Mouse (Mus musculus) hindbrain, embryonic 11.5 days (tissue): ENCODE measurements around the gene Tet1. TPM values are rescaled to one million over a fixed set of nuclear protein-coding genes. Genes with fewer than 3 reads are reported as not detected.

Experiments used
- ATAC-seq: fragments of 200-750 bp; cut with Nextera tagmentation; 2 replicates; pipeline ENCODE4 v1.8.0; 2017; ENCODE audit warnings: mild to moderate bottlenecking, moderate TSS enrichment, moderate library complexity; ENCODE audit not compliant: low FRiP score
- DNase-seq: peaks from one replicate; pipeline ENCODE4 v3.0.0-alpha.2; 2015; ENCODE audit warnings: low spot score
- H3K27ac ChIP-seq: fragments of 300-500 bp; sonication (generic); 2 replicates; pipeline ENCODE4 v1.5.1; 2014; ENCODE audit warnings: mild to moderate bottlenecking, low read depth, low read length
- H3K27me3 ChIP-seq: fragments of 300-500 bp; sonication (generic); 2 replicates; pipeline ENCODE4 v1.6.1; 2014; ENCODE audit warnings: mild to moderate bottlenecking, low read length, moderate library complexity, mixed read lengths; ENCODE audit not compliant: control insufficient read depth, insufficient read depth
- H3K36me3 ChIP-seq: fragments of 300-500 bp; sonication (generic); 2 replicates; pipeline ENCODE4 v1.6.1; 2014; ENCODE audit warnings: mild to moderate bottlenecking, low read length, moderate library complexity, mixed read lengths; ENCODE audit not compliant: control insufficient read depth, insufficient read depth
- H3K4me1 ChIP-seq: fragments of 300-500 bp; sonication (generic); replicated peaks from 2 replicates; pipeline ENCODE4 v1.6.1; 2014; ENCODE audit warnings: low read length, mixed read lengths; ENCODE audit not compliant: control insufficient read depth, insufficient read depth
- H3K4me2 ChIP-seq: fragments of 300-500 bp; sonication (generic); replicated peaks from 2 replicates; pipeline ENCODE4 v1.6.1; 2014; ENCODE audit warnings: mild to moderate bottlenecking, low read depth, low read length
- H3K4me3 ChIP-seq: fragments of 300-500 bp; sonication (generic); 2 replicates; pipeline ENCODE4 v1.5.1; 2014; ENCODE audit warnings: low read depth, low read length
- H3K9ac ChIP-seq: fragments of 300-500 bp; sonication (generic); 2 replicates; pipeline ENCODE4 v1.6.1; 2014; ENCODE audit warnings: low read depth, low read length
- H3K9me3 ChIP-seq: fragments of 300-500 bp; sonication (generic); 2 replicates; pipeline ENCODE4 v1.6.1; 2016; ENCODE audit warnings: low read length; ENCODE audit not compliant: control insufficient read depth
- WGBS: fragments of 180-500 bp; shearing (Covaris S2); extraction: QIAGEN DNeasy Blood & Tissue Kit; methylation state at CpG from one replicate; pipeline ENCODE4 v1.1.7; 2014; 5-methylcytosine and 5-hydroxymethylcytosine counted together
- polyA plus RNA-seq: library from polyadenylated mRNA; unstranded; fragments of >200 nt; fragmentation: Nextera tagmentation; extraction: Ambion mirVana; gene quantifications from 2 replicates; pipeline ENCODE4 v1.2.1, GENCODE M21; 2014

Gene Tet1
- polyA plus RNA-seq, 1 experiment from 2014 or later: 41.5 TPM

GRCm38 (mm10) chr10:62851025-62851424 is 57.8 kb downstream of the Tet1 start:
- Histone ChIP-seq H3K27ac (no peak overlapping the region), H3K4me3 (no peak overlapping the region), H3K36me3 (no peaks in the 10 kb centered on the region), H3K4me1 (no peaks in the 10 kb centered on the region), H3K27me3 (no peaks in the 10 kb centered on the region), H3K9me3 (no peaks in the 10 kb centered on the region), H3K4me2 (no peak overlapping the region), H3K9ac (no peak overlapping the region)
- DNase-seq (no peak), ATAC-seq (no peak)
- WGBS: 78% methylated on average over 4 of the region's 4 CpGs

DNA sequence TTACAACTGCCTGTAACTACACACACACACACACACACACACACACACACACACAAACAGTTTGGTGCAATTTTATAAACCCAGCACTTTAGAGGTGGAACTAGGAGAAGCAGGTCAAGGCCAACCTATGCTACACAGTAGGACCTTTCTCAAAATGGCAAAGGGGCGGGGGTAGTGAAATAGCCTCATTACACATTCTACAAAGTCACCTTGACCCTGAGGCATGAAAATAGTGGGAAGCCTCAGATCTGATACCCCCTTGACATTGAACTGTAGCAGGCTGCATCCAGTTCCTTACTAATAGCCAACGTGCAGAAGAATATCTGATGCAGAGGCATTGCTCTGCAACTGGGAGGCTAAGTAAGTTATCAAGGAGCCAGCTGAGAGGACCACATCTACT is 60.0 kb downstream of the Tet1 start:
- no peak overlapping the region for H3K4me2 ChIP-seq
- ATAC-seq (no peak), DNase-seq (no peak)
- no peaks in the 10 kb centered on the region for H3K9me3 ChIP-seq
- H3K36me3 ChIP-seq: no peaks in the 10 kb centered on the region
- no peak overlapping the region for H3K27ac ChIP-seq
- no peaks in the 10 kb centered on the region for H3K4me1 ChIP-seq
- H3K4me3 ChIP-seq: no peak overlapping the region
- whole genome bisulfite sequencing: 98% methylated on average over 2 of the region's 2 CpGs
- no peaks in the 10 kb centered on the region for H3K27me3 ChIP-seq
- H3K9ac ChIP-seq: no peak overlapping the region

DNA sequence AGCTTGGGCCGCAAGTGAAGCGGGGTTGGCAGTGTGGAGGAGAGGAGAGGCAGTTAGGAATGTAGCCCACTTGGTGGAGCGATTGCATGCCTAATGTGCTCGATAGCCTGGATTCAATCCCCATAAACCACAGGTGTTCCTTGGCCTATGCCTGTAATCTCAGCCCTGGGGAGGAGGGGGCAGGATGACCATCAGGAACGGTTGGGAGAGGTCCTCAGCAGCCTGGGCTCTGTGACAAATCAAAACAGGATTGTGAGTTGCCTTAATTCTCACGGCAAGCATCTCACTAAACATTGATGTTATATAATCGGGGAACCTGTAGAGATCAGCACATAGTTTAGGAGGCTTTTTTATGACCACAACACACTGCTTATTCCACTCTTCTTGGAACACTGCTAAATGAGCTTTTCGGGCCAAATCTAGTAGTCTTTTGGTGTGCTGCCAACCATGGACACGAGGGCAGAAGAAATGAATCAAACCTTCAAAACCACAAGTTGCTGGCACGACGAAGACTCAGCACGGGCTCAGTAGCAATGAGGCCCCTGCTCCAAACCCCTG is 61.6 kb downstream of the Tet1 start:
- ATAC-seq (no peak), DNase-seq (no peak)
- 87% methylated on average over 12 of the region's 12 CpGs for WGBS
- H3K27ac ChIP-seq: no peak overlapping the region
- no peaks in the 10 kb centered on the region for H3K9me3 ChIP-seq
- H3K4me1 ChIP-seq: no peaks in the 10 kb centered on the region
- H3K4me3 ChIP-seq: no peak overlapping the region
- no peak overlapping the region for H3K4me2 ChIP-seq
- H3K36me3 ChIP-seq: no peaks in the 10 kb centered on the region
- H3K9ac ChIP-seq: no peak overlapping the region
- H3K27me3 ChIP-seq: no peaks in the 10 kb centered on the region

DNA sequence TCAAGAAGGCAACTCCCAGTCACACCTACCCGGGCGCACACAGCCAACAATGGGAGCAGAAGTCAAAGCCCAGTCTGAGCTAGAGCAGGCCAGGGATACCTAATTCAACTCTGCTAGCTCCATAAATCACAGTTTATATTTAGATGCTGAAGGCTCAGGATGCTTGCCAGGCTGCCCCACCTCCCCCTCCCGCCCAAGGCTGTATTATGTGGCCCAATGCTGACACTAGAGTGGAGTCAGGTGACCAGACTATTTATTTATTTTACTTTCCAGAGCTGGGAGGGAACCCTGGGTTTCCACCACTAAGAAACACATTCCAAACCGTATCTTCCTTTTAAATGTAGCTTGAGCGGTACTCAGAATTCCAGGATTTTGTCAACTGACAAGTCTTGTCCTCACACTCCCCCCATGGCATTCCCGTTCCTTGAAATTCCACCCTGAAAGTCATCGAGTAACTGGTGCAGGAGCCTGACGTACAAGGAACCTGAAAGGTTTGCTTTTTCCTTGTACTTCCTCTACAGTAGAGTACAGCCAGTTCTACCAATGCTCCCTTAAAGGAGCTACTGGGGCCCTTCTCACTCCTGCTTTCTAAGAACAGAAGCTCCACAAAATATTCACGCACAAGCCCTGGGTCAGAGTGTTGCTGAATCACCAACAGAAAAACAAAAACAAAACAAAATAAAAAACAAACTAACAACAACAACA is 64.9 kb downstream of the Tet1 start:
- no peak overlapping the region for H3K9ac ChIP-seq
- DNase-seq (no peak), ATAC-seq (no peak)
- H3K27me3 ChIP-seq: no peaks in the 10 kb centered on the region
- H3K4me3 ChIP-seq: no peak overlapping the region
- H3K4me1 ChIP-seq: no peaks in the 10 kb centered on the region
- H3K36me3 ChIP-seq: no peaks in the 10 kb centered on the region
- no peak overlapping the region for H3K4me2 ChIP-seq
- no peak overlapping the region for H3K27ac ChIP-seq
- H3K9me3 ChIP-seq: no peaks in the 10 kb centered on the region
- 74% methylated on average over 9 of the region's 9 CpGs for WGBS

DNA sequence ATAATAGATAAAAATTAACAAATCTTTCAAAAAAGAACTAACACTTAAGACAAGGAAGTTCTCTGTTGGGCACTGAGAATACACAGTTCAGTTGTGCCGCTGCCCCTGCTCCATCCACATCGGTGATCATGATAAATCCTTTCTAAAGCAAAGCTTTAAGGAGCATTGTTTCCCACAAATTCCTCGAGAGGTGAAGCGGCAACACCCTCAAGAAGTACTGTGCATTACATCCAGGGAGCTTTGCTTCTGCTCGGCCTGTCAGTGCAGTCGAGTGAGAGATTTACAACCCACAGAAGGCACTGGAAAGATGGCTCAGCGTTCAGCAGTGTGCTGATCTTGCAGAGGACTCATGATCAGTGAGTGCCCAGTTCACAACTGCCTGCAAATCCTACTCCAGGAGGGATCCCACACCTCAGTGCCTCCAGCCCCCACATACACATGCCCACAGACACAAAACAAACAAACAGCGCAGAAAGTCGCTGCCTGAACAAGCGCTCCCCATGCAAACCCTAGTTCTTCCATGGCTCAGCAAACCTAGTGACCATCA is 66.8 kb downstream of the Tet1 start:
- H3K27ac ChIP-seq: no peak overlapping the region
- ATAC-seq: no peak
- H3K4me3 ChIP-seq: no peak overlapping the region
- DNase-seq: no peak
- H3K36me3 ChIP-seq: no peaks in the 10 kb centered on the region
- no peak overlapping the region for H3K4me2 ChIP-seq
- no peaks in the 10 kb centered on the region for H3K4me1 ChIP-seq
- WGBS: 69% methylated on average over 10 of the region's 10 CpGs
- no peaks in the 10 kb centered on the region for H3K9me3 ChIP-seq
- H3K9ac ChIP-seq: no peak overlapping the region
- H3K27me3 ChIP-seq: no peaks in the 10 kb centered on the region

DNA sequence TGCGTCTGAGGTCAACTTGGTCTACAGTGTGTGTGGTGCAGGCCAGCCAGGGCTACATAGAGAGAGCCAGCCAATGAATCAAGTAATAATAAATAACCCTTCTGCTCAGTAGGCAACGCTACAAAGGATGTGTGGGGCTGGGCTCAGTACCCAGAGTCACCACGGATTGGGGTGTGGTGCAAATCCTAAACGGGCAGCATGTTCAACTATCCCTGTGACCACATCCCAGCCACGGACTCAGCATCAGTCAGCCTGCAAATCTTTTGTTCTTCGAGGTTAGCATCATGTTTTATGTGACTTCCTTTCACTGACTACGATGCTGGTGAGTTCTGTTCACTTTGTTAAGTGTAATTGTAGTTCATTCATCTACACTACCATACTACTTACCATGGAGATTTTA is 68.1 kb downstream of the Tet1 start:
- Histone ChIP-seq H3K4me2 (no peak overlapping the region), H3K27ac (no peak overlapping the region), H3K27me3 (no peaks in the 10 kb centered on the region), H3K4me3 (no peak overlapping the region), H3K9me3 (no peaks in the 10 kb centered on the region), H3K4me1 (no peaks in the 10 kb centered on the region), H3K9ac (no peak overlapping the region), H3K36me3 (no peaks in the 10 kb centered on the region)
- 94% methylated on average over 7 of the region's 7 CpGs for WGBS
- DNase-seq (no peak), ATAC-seq (no peak)

DNA sequence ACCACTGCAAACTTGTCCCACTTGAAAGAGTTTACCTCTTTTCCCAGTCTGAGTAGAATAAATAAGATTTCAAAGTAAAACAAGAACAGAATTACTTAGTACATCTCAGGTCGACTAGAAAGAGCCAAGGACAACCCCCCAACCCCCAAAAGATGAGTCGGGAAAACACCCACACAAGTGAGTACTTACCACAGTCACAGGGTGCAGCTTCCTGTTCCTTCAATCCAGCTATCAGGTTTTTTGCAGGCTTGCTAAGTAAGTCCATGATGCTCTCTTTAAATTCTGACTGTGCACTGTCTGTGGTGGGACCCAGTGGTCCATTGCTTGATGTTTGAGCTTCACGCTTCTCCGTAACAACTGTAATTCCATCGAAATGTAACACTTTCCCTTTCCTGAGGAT is 70.8 kb downstream of the Tet1 start:
- Histone ChIP-seq H3K27ac (no peak overlapping the region), H3K4me1 (no peaks in the 10 kb centered on the region), H3K9ac (no peak overlapping the region), H3K4me2 (no peak overlapping the region), H3K27me3 (no peaks in the 10 kb centered on the region), H3K9me3 (no peaks in the 10 kb centered on the region), H3K4me3 (no peak overlapping the region), H3K36me3 (no peaks in the 10 kb centered on the region)
- WGBS: 96% methylated on average over 5 of the region's 5 CpGs
- DNase-seq (no peak), ATAC-seq (no peak)

DNA sequence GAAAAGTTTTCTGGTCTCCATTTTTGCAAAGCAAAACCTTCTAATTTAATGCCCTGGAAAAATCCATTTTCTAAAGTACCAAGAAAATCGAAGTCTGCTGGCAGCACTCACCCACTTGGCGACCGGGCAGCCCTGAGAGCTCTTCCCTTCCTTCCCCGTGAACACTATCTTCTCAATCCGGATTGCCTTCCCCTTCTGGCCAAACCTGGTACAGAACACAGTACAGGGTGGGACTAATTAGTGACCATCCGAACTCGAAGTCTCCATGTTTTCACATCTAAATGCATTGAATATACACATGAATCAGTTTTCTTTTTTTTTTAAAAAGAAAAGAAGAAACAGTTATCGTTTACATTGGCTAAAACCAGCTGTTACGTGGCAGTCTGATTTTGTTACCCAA is 76.0 kb downstream of the Tet1 start:
- Histone ChIP-seq H3K36me3 (no peaks in the 10 kb centered on the region), H3K27ac (no peak overlapping the region), H3K4me2 (no peak overlapping the region), H3K9me3 (no peaks in the 10 kb centered on the region), H3K4me3 (no peak overlapping the region), H3K4me1 (no peaks in the 10 kb centered on the region), H3K9ac (no peak overlapping the region), H3K27me3 (no peaks in the 10 kb centered on the region)
- ATAC-seq (no peak), DNase-seq (no peak)
- 85% methylated on average over 9 of the region's 9 CpGs for WGBS

- DNase-seq (no peak), ATAC-seq (no peak)
- no peaks in the 10 kb centered on the region for H3K9me3 ChIP-seq
- no peak overlapping the region for H3K9ac ChIP-seq
- H3K36me3 ChIP-seq: no peaks in the 10 kb centered on the region
- no peaks in the 10 kb centered on the region for H3K4me1 ChIP-seq
- no peak overlapping the region for H3K4me2 ChIP-seq
- H3K4me3 ChIP-seq: no peak overlapping the region
- H3K27me3 ChIP-seq: no peaks in the 10 kb centered on the region
- WGBS: 96% methylated on average over 2 of the region's 2 CpGs
- no peak overlapping the region for H3K27ac ChIP-seq
Measured at GRCm38 (mm10) chr10:62831546-62831945, 77.2 kb downstream of the Tet1 start.
